Mouse (Mus musculus) skeletal muscle tissue, adult 2 months (tissue): ENCODE measurements around the gene Zfp956.
A peak's percentile ranks its signal among the peaks of the same experiment; 100 is the strongest.

Experiments used
- DNase-seq: peaks from one replicate; pipeline ENCODE4 v3.0.0-alpha.2; 2012; ENCODE audit warnings: low read depth, low spot score

Gene Zfp956

DNA sequence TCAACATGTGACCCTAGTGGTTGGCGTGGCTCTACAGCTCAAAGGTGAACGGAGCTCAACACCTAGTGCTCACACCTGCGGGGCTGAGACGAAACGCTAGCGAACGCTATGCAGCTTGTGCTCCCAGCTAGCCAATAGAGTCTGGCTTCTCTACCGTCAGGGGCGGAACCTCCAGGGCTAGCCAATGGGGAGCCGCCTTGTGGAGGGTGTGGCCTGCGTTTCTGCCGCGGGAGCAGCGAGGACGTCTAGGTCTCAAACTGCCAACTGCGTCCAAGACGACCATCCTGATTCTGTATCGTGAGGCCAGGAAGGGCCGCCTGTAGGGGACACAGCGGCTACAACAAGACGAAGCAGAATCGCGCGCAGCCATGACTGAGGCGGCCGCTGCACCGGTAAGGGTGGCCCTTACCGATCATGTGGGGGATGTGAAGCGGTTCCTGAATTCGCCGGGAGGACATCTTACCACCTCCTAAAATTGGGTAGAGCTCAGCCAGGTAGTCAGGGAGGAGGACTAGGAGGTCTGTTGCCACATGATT, at the start of gene Zfp956:
Gene Zfp956, plus strand, starts transcription at position 200 of the 536 bp plus-strand sequence.
- DNase-seq: peak; percentile 91

GRCm38 (mm10) chr6:47903587-47903986, 49.6 kb upstream of the Zfp956 start:
- peak; percentile 18 for DNase-seq

DNA sequence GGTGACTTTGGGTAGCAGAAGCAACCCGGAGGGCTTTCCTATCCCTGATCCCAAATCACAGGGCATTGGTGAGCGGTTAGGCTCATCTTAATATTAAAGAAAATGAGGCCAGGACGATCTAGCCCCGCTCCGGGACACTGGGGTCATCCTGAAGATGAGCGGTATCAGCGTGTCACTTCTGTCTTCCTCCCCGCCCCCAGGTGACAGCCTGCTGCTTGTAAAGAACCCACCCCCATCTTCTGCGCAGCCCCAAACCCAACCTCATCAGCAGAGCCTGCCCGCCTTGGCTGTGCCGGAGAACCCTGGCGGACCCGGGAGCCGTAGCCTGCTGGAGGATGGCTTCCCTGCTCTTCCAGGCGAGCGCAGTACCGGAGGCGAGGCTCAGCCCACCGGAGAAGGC, 48.8 kb upstream of the Zfp956 start:
- DNase-seq: no peak

GRCm38 (mm10) chr6:47904917-47905695, 48.1 kb upstream of the Zfp956 start:
- DNase-seq: no peak

- DNase-seq: no peak
These were observed 46.9 kb upstream of the Zfp956 start for GRCm38 (mm10) chr6:47906326-47906725.

GRCm38 (mm10) chr6:47909007-47909406, 44.2 kb upstream of the Zfp956 start:
- no peak for DNase-seq

GRCm38 (mm10) chr6:47911650-47912049, 41.5 kb upstream of the Zfp956 start:
- no peak for DNase-seq

- DNase-seq: no peak
These were observed 40.2 kb upstream of the Zfp956 start for GRCm38 (mm10) chr6:47912991-47913390.

- DNase-seq: no peak
These were observed 36.1 kb upstream of the Zfp956 start for GRCm38 (mm10) chr6:47917051-47917450.

- no peak for DNase-seq
These were observed 34.4 kb upstream of the Zfp956 start for GRCm38 (mm10) chr6:47918768-47919274.

GRCm38 (mm10) chr6:47919646-47920446, 33.3 kb upstream of the Zfp956 start:
- no peak for DNase-seq

- DNase-seq: peak; percentile 72
These were observed 32.5 kb upstream of the Zfp956 start, which contains the start of gene Zfp212 for GRCm38 (mm10) chr6:47920447-47921340. Zfp212 (plus strand) TSS chr6:47920476.

GRCm38 (mm10) chr6:47942461-47942860, 10.7 kb upstream of the Zfp956 start:
- DNase-seq: no peak

DNA sequence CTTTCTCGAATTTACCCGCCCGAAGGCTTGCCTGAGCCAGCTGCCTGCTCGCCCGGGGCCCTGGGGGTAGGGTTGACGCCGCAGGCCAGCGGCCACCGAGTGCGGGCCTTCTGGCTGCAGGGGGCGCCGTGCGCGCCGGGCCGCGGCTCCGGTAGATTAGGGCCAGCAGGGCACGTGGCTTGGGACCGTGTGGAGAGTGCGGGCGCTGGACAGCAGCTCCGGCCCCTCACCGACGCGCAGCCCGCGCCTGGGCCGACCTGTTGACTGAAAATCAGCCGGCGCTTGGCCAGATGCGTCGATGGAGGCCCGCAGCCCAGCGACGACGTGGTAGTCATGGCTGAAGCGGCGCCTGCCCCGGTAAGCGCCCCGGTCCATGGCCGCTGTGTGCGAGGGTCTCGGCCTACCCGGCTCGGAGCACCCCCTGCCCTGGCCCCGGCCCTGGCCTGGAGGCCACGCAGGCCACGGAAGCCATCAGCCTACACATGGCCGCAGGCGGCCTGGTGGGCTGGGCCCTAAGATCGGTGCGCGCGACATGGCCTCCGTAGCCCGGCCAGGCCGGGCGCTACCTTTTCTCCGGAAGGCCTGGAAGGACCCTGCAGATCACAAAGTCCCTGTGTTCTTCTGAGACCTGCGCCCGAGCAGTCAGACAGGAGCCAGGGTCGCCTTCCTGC, 10.0 kb upstream of the Zfp956 start:
- peak; percentile 56 for DNase-seq

GRCm38 (mm10) chr6:47943721-47944120, 9.5 kb upstream of the Zfp956 start:
- no peak for DNase-seq

DNA sequence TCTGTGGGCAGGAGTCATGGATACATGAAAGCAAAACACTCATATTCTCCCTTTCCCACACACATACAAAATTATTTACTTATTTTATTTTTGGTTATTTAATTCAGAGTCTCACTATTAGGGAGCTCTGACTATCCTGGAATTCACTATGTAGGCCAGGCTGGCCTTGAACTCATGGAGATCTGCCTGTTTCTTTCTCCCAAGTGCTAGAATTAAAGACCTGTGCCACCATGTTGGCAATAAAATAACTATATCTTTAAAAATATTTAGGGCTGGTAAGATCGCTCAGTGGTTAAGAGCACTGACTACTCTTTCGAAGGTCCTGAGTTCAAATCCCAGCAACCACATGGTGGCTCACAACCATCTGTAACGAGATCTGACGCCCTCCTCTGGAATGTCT, 5.8 kb upstream of the Zfp956 start:
- no peak for DNase-seq

GRCm38 (mm10) chr6:47954425-47954824, 1.2 kb downstream of the Zfp956 start:
- DNase-seq: no peak

DNA sequence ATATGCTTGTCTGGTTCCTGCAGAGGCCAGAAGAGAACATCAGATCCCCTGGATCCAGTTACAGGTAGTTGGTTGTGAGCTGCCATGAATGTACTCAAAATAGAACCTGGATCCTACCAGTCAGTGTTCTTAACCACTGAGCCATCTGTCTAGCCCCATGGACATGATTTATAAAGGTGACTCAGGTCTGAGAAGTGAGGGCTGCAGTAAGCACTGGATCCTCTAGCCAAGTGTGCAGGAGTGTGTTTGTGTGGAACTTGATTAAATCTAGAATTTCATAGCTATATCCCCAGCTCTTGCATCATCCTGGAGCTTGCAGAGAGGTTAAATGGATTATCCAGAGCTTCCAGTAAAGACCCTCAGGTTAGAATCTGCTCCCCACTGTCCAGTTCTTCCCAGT, 4.6 kb downstream of the Zfp956 start:
- peak; percentile 64 for DNase-seq

DNA sequence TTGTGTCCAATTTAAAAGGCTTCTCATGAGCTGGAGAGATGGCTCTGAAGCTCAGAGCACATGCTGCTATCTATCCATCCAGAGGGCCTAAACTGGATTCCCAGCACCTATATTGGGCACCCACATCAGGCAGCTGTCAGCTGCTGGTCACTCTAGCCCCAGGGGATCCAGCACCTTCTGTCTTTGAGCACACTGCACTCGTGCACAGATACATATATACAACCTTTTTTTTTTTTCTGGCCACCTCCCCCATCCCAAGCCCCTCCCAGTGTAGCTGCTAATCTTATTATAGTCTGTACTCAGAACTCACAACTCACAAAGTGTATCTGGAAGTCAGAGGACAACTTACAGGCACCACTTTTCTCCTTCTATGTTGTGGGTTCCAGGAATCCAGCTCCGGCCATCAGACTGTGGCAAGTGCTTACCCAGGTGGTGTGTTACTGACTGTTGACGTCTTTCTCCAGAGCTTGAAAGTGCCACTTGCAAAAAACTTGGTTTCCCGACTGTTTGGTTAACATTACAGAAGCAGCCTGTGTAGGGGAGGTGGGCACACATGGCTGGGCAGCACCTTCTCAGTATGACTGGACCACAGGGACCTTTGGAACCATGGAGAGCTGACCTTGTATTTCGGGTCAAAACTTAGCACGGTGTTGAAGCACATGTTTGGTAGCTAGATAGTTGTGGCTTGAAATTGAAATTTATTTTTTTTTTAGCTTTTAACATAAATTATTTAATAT, 7.7 kb downstream of the Zfp956 start:
- no peak for DNase-seq

- DNase-seq: no peak
These were observed 9.9 kb downstream of the Zfp956 start for GRCm38 (mm10) chr6:47963051-47963450.
